8 mouse cellular contexts compared by ENCODE assay signal in genomic region chr10:24630469-24631081, GRCm38 (mm10). TPM values are rescaled to one million over a fixed set of nuclear protein-coding genes. Genes with fewer than 3 reads are reported as not detected.
DNase-seq lines count a peak whose midpoint lies in the region; ATAC-seq and TF ChIP-seq lines count a peak whose summit lies in the region.

No protein-coding gene starts in this region.

- 0 out of 2 replicates have a peak overlapping the region, but pooled peaks have one; percentile 18 for H3K4me2 ChIP-seq in limb, embryonic 14.5 days (replicated peaks; ENCODE audit: low read depth, low read length, severe bottlenecking)

- peak; percentile 74 for ATAC-seq in inflammation-experienced regulatory T-cells, adult 6 months
- no peak for ATAC-seq in limb, embryonic 14.5 days (ENCODE audit: low FRiP score, low read depth)

- H3K27ac ChIP-seq in limb, embryonic 14.5 days (replicated peaks; ENCODE audit: low read depth, low read length): no peak overlapping the region

- no peak overlapping the region for H3K9ac ChIP-seq in limb, embryonic 14.5 days (ENCODE audit: low read depth, low read length, severe bottlenecking)

- 24% methylated on average over 18 of the region's 18 CpGs for WGBS in limb, embryonic 14.5 days

- 0 out of 2 replicates have a peak, but pooled peaks have one; percentile 19 for TF ChIP-seq POLR2A in limb, embryonic 14.5 days (IDR thresholded peaks at IDR 0.05; ENCODE audit: borderline replicate concordance, extremely low read depth, insufficient read depth, insufficient read length)

- H3K4me3 ChIP-seq in limb, embryonic 14.5 days (replicated peaks; ENCODE audit: low read length): no peak overlapping the region

- 0 out of 2 replicates have a peak, but pooled peaks cover 5% of the 10 kb centered on the region for H3K4me1 ChIP-seq in limb, embryonic 14.5 days (ENCODE audit: control insufficient read depth, insufficient read depth, low read length)

- H3K36me3 ChIP-seq in limb, embryonic 14.5 days (ENCODE audit: control insufficient read depth, insufficient read depth, low read length): no peaks in the 10 kb centered on the region

- peak; percentile 50 for DNase-seq in gastrocnemius, adult 18-20 months (ENCODE audit: low spot score)
- DNase-seq in gastrocnemius, postnatal 25 days: no peak
- DNase-seq in cerebellum, postnatal 14 days: peak; percentile 84 to 88
- DNase-seq in frontal cortex, postnatal 25 days (ENCODE audit: low spot score in 2 of 2): peak; percentile 74 to 76
- peak; percentile 84 for DNase-seq in limb, embryonic 14.5 days (ENCODE audit: low spot score)
- DNase-seq in naive thymus-derived CD4-positive, alpha-beta T cell, adult 2 months (ENCODE audit: low read depth): peak; percentile 87
- DNase-seq in spleen, postnatal 4 days (ENCODE audit: low spot score in 2 of 2): peak; percentile 57 to 88

- H3K9me3 ChIP-seq in limb, embryonic 14.5 days (ENCODE audit: control insufficient read depth, low read length): no peaks in the 10 kb centered on the region

- no peaks in the 10 kb centered on the region for H3K27me3 ChIP-seq in limb, embryonic 14.5 days (ENCODE audit: control insufficient read depth, insufficient read depth, low read length)

RNA-seq across cellular contexts. Expression of gene Ccn2, which starts 35.3 kb away (rescaled TPM):
- 10 to 100 TPM; 16.5 to 53.2 TPM for total RNA-seq in gastrocnemius, adult 18-20 months (2021)
- 10 to 100 TPM; 13.2 to 28.1 TPM for total RNA-seq in gastrocnemius, postnatal 25 days (2021)
- not detected for polyA plus RNA-seq in inflammation-experienced regulatory T-cells, adult 6 months (2017; shearing (Covaris generic))
- polyA plus RNA-seq in limb, embryonic 14.5 days (2012; rRNA removed): 103 and 134 TPM in 2 replicates
- 13.5 and 15.8 TPM in 2 replicates for polyA plus RNA-seq in limb, embryonic 14.5 days (2014; fragmentation: Nextera tagmentation; extraction: Ambion mirVana)
